Mouse (Mus musculus): ENCODE data around the gene Tesk1.

Gene Tesk1

GRCm38 (mm10) chr4:43453413-43453812 is 11.7 kb downstream of the Tesk1 start:
- 6% methylated on average over 18 of the region's 18 CpGs for WGBS

DNA sequence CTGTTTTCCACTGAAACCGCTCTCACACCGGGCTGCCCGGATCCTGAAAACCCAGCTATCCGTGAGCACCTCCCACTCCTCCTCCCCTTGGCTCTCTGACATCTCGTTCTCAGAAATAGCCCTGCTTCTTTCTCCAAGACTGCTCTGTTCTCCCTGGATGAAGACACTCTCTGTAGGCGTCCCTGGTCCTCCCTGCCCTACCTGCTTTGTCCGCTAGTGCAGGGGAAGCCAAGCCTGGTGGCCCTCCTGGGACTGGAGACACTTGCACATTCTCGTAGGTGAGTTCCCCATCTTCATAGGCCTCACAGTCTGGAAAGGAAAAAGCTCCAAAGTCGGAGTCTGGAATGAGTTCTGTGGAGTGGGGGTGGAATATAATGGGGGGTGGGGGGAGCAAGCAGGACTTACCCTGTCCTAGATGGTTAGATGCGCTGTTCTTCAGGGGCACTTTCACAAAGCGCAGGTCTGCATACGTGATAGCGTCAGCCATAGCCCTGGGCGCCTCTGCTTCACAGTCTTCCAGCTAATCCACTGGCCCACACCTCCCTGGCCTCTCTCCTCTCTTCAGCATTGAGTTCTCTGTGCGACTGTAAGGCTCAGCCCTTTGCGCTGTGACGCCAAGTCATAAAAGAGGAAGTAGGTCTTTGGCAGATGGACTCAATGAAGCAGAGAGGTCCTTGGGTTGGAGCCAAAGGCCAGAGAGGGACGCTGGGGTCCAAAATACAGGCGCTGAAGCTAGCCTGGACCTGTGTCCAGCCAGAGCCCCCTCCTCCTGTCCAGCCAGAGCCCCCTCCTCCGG is 12.5 kb downstream of the Tesk1 start, which contains the start of gene Cd72:
Gene Cd72 (minus strand): TSS at position 588 of the 796 bp plus-strand sequence.
- 42% methylated on average over 20 of the region's 20 CpGs for WGBS

GRCm38 (mm10) chr4:43456470-43456869 is 14.7 kb downstream of the Tesk1 start:
- 69% methylated on average over 4 of the region's 4 CpGs for WGBS

GRCm38 (mm10) chr4:43457124-43457523 is 15.4 kb downstream of the Tesk1 start:
- WGBS, result 39% methylated on average over 8 of the region's 8 CpGs

DNA sequence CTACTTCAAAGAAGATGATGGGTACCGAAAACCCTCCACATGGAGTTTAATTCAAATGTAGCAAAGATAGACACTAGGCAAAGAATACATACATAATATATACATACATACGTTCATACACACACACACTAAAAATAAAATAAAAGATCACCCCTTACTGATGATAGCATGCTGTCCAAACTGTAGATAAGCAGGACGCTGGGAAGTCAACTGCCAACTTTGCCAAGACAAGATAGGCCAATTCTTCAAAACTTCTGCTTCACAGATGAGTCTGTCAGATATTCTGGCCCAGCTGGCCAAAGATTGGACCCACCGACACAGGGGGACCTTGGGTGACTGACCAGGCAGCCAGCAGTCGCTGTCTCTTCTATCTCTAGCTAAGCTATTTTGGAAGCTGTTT is 21.4 kb downstream of the Tesk1 start:
- WGBS, result 89% methylated on average over 5 of the region's 5 CpGs

DNA sequence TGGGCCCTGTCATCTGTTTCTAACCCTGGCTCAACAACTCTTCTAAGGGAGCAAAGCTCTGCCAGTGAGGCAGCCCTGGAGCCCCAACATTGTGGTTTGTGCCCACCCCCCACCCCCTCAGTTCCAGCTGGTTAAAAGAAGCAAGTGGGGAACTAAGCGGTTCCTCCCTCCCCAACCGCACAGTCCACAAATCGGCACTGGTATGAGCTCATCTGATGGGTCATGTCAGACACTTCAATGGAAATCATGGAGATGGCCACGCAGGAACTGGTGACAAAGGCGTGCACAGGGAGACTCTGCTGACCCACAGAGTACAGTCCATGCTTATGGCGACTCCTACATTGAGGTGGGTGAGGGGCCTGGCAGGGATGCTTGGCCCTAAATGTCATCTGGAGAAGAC is 24.2 kb downstream of the Tesk1 start:
- 87% methylated on average over 6 of the region's 6 CpGs for WGBS

- WGBS, result 94% methylated on average over 7 of the region's 7 CpGs
These were observed 25.1 kb downstream of the Tesk1 start for GRCm38 (mm10) chr4:43466872-43467271.

GRCm38 (mm10) chr4:43470301-43470700 is 28.6 kb downstream of the Tesk1 start:
- 93% methylated on average over 10 of the region's 10 CpGs for WGBS

DNA sequence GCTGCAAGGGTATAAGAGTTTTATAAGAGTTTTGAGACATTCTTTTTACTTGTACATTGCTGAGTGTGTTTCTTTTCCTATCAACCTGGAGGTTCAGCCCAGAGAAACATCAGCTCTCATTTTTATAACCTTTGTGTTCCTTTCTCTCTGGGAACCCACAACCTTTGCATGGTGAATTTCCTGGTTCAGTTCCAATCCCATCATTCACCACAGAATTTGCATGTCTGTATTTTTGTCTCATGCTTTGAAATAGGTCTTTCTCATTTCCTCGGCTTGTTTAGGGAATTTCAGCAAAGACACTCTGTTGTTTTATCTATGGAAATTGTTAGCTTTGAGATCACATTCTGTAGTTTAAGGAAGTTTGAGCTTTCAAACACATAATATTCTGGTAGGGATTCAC is 31.9 kb downstream of the Tesk1 start:
- WGBS, result 28% methylated on average over 1 of the region's 1 CpGs

DNA sequence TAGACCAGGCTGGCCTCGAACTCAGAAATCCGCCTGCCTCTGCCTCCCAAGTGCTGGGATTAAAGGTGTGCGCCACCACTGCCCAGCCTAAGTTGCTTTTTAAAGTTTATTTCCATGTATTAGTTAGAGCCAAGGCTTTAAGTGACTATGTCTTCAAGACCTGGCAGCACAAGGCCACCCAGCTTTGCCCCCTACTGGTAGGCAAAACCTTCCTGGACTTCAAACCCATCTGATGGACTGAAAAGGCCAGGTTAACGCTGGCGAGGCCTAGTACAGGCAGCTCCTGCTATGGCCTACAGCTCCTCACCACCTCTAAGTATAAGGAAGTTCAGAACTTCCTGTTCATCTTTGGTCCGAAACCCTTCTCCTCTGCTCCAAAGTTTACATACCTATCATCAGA is 34.9 kb downstream of the Tesk1 start:
- 91% methylated on average over 6 of the region's 6 CpGs for WGBS

DNA sequence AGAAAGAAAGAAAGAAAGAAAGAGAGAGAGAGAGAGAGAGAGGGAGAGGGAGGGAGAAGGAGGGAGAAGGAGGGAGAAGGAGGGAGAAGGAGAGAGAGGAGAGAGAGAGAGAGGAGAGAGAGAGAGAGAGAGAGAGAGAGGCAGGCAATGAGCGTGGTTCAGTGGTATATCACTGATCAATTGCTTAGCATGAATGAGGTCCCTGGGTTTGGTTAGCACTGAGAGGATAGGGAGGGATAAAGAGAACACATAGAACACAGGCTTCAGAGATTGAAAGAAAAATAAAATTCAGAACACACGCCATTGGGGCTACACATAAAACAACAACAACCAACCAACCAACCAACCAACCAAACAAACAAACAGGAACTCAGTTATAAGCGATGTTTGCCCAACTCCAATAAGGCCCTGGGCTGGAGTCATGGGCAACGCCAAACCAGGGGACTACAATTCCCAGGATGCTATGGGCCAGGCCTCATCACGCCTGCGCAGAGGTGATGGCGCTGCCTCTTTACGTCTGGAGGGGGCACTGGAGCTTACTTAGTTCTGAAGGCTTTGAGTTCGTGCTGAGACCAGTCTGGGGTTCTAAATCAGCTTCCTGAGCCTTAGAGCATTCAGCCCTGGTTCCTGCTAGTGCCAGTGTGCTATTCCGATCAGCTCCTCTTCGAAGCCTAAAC is 36.3 kb downstream of the Tesk1 start:
- whole genome bisulfite sequencing, result 17% methylated on average over 11 of the region's 11 CpGs

DNA sequence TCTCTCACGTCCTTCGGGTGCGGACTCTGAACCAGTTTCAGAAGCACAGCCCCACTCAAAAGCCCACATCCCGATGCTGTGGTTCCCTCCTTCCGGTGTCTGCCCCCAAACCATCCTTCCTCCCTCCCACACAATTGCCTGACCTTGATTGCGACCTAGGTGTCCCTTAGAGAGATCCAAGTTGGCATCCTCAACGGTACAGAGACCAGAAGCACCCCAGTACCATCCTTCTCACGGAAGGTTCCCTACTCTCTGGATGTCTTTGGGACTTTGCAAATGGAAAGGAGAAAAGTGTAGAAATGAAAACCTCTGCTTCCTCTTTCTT is 36.8 kb downstream of the Tesk1 start:
- WGBS, result 39% methylated on average over 8 of the region's 8 CpGs

GRCm38 (mm10) chr4:43478906-43479832 is 37.4 kb downstream of the Tesk1 start:
- 47% methylated on average over 24 of the region's 24 CpGs for WGBS

- WGBS, result 90% methylated on average over 5 of the region's 5 CpGs
These were observed 39.2 kb downstream of the Tesk1 start for GRCm38 (mm10) chr4:43480985-43481384.

GRCm38 (mm10) chr4:43481894-43482456 is 40.2 kb downstream of the Tesk1 start:
- WGBS, result 66% methylated on average over 7 of the region's 7 CpGs

- 76% methylated on average over 10 of the region's 10 CpGs for WGBS
These were observed 40.9 kb downstream of the Tesk1 start for GRCm38 (mm10) chr4:43482591-43482990.

GRCm38 (mm10) chr4:43483535-43484091 is 41.9 kb downstream of the Tesk1 start, which contains the start of gene Sit1:
Sit1 (minus strand) TSS chr4:43483734.
- 77% methylated on average over 12 of the region's 12 CpGs for WGBS

DNA sequence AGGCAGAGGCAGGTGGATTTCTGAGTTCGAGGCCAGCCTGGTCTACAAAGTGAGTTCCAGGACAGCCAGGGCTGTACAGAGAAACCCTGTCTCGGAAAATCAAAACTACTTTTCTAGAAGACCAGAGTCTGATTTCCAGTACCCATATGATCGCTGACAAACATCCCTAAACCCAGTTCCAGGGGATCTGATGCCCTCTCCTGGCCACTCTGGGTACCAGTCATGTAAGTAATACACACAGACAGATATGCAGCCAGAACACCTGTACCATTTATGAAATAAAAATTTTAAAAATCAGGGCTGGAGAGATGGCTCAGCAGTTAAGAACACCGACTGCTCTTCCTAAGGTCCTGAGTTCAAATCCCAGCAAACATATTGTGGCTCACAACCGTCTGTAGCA is 43.9 kb downstream of the Tesk1 start:
- 87% methylated on average over 5 of the region's 5 CpGs for WGBS

DNA sequence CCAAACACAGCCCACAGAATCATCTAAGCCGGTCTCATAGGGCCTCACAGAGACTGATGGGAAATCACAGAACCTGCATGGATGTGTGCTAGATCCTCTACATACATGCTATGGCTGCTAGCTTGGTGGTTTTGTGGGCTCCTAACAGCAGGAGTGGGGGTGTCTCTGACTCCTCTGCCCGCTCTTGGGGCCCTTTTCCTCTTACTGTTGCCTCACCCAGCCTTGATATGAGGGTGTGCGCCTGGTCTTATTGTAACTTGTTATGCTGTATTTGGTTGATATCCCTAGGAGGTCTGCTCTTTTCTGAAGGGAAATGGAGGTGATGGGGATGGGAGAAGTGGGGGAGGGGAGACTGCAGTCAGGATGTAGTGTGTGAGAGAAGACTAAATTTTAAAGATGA is 47.9 kb downstream of the Tesk1 start:
- 95% methylated on average over 3 of the region's 3 CpGs for WGBS

DNA sequence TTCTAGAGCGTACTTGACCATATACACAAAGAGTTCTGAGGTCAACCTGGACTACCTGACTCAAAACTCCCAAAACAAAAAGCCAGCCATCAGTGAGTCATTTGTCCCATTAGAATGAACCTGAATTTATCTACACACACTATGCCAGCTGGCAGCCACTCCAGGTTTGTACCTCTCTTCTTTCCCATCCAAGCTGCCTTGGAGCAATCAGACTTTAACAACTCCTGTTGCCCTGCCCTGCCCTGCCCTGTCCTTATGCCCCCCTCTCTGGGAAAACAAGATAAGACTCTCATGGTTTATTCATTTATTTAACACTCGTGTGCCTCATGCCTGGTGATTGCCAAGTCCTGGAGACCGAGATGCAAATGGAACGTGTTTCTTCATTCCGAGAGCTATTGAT is 49.1 kb downstream of the Tesk1 start:
- WGBS, result 88% methylated on average over 5 of the region's 5 CpGs

DNA sequence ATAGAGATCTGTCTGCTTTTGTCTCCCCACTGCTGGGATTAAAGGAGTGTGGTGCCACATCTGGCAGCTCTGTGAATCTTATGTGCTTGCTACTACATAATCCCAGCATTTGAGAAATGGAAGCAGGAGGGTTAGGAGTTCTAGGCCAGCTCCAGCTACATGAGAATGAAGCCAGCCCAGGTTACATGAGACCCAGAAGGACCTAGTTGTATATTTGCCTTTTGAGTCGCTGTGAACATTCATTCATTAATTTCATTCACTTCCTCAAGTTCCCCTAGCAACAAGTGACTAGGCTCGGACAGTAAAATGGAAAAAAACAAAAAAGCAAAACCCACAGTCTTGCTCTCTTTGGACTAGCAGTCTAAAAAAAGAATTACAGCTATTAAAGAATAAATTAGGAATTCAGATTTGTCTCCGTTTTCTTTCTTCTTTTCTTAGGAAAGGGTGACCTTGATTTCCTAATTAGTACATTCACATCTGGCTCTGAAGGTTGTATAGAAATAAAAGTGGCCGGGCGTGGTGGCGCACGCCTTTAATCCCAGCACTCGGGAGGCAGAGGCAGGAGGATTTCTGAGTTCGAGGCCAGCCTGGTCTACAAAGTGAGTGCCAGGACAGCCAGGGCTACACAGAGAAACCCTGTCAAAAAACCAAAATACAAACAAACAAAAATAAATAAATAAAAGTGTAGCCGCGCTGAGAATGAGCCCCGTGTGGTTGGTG is 50.5 kb downstream of the Tesk1 start:
- 29% methylated on average over 12 of the region's 12 CpGs for WGBS

Measured in cerebral cortex, adult 2 months (tissue).